Mouse (Mus musculus): ENCODE results near the gene Rab36. TPM values are rescaled to one million over a fixed set of nuclear protein-coding genes. Genes with fewer than 3 reads are reported as not detected.

Rab36 gene
- polyA plus RNA-seq, 1 experiment from 2014 or later, result 13.7 TPM

DNA sequence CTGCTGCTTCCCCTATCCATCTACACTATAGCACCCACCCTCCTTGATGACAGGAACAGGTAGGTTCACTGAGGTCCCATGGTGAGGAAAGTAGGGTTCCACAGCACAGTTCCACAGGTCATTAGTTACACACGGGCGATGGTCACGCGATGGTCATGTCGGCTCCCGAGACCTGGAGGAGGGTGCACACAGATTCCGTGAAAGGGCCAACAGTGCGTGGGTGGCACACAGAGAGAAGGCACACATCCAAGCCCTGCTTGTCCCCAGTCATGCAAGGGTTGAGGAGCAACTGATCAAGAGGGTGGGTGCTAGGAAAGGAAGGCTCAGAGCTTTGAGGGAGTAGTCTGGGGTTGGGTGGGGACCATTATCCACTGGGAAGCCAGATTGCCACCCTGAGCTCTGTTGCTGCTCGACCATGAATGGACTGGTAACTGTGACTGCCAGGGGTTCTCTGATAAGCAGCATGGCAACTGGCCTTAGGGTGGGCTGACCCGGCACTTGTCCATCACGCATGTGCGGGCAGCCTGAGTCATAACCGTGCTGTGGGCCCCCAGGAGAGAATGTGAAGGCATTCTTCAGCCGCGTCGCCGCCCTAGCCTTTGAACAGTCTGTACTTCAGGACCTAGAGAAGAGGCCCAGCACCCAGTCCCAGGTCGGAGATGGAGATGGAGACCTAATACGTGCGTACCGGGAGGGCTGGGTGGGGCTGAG, 14.7 kb downstream of the Rab36 start:
- H3K4me3 ChIP-seq, result no peak overlapping the region
- no peak for ATAC-seq (replicated peaks)
- 92% methylated on average over 21 of the region's 21 CpGs for WGBS
- peaks cover 5% of the 10 kb centered on the region for H3K4me1 ChIP-seq
- H3K9ac ChIP-seq (replicated peaks), result no peak overlapping the region
- H3K27me3 ChIP-seq, result no peaks in the 10 kb centered on the region
- no peaks in the 10 kb centered on the region for H3K9me3 ChIP-seq
- no peak overlapping the region for H3K27ac ChIP-seq (replicated peaks)
- no peaks in the 10 kb centered on the region for H3K36me3 ChIP-seq
- H3K4me2 ChIP-seq (replicated peaks), result no peak overlapping the region

DNA sequence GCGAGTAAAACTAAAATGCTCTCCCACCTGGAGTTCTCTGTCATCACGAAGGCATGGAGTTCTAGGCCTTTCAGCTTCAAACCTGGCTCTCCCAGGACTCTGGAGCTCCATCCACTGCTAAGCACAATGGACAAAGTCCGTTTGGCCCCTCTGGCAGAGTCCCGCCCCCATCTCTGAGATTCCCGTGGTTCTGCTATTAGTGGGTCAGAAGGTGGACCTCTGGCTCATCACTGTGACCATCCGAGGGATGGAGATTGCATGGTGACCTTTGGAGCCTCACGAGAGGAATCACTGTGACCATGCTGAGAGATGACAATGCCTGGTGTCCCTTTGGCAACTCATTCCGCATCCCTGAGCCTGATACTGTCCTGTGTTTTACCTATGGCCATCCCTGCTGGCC, 16.0 kb downstream of the Rab36 start:
- no peaks in the 10 kb centered on the region for H3K27me3 ChIP-seq
- H3K27ac ChIP-seq (replicated peaks), result no peak overlapping the region
- no peak for ATAC-seq (replicated peaks)
- H3K9me3 ChIP-seq, result no peaks in the 10 kb centered on the region
- H3K4me3 ChIP-seq, result no peak overlapping the region
- H3K4me2 ChIP-seq (replicated peaks), result no peak overlapping the region
- H3K36me3 ChIP-seq, result no peaks in the 10 kb centered on the region
- peaks cover 6% of the 10 kb centered on the region for H3K4me1 ChIP-seq
- WGBS, result 87% methylated on average over 8 of the region's 8 CpGs
- no peak overlapping the region for H3K9ac ChIP-seq (replicated peaks)

DNA sequence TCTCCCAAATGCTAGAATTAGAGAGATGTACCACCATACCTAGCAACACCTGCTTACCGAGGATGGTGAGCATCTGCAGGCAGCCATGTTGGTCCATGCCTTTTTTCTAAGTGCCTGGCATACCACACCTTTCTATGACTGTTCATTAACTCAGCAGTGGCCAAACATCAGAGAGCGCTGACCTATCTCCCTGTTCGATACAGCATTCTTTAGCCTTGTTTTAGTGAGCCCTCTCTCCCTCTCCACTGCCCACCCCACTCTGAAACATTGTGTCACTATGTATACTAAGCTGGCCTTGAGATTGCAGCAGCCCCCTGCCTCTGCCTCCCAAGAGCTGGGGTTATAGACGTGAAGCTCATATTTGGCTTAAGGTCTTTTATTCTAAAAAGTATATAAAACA, 16.8 kb downstream of the Rab36 start:
- no peak for ATAC-seq (replicated peaks)
- Histone ChIP-seq H3K4me1 (peaks cover 7% of the 10 kb centered on the region), H3K4me2 (replicated peaks) (no peak overlapping the region), H3K4me3 (no peak overlapping the region), H3K9ac (replicated peaks) (no peak overlapping the region), H3K27me3 (no peaks in the 10 kb centered on the region), H3K36me3 (no peaks in the 10 kb centered on the region), H3K27ac (replicated peaks) (no peak overlapping the region), H3K9me3 (no peaks in the 10 kb centered on the region)
- WGBS, result 87% methylated on average over 4 of the region's 4 CpGs

DNA sequence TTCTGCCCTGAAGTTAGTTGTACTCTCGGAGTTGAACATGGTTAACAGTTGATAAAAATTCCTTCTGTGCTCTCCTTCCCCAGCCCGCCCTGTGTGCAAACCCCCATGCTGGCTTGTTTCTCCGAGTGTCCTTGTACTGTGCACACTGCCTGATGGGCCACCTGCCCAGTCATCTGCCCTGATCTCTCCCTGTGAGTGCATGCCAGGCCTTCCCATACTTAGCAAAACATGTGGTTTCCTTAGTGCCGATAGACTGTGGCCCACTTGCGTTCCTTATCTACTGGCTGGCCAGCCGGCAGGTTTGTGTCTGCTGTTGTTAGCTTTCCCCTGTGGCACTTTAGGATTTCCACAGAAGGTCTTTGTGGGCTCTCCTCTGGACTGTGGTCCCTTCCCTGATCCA, 17.3 kb downstream of the Rab36 start:
- peaks cover 10% of the 10 kb centered on the region for H3K4me1 ChIP-seq
- no peaks in the 10 kb centered on the region for H3K27me3 ChIP-seq
- H3K27ac ChIP-seq (replicated peaks), result no peak overlapping the region
- H3K4me3 ChIP-seq, result no peak overlapping the region
- WGBS, result 79% methylated on average over 6 of the region's 6 CpGs
- no peak for ATAC-seq (replicated peaks)
- no peaks in the 10 kb centered on the region for H3K9me3 ChIP-seq
- no peaks in the 10 kb centered on the region for H3K36me3 ChIP-seq
- H3K4me2 ChIP-seq (replicated peaks), result no peak overlapping the region
- no peak overlapping the region for H3K9ac ChIP-seq (replicated peaks)

DNA sequence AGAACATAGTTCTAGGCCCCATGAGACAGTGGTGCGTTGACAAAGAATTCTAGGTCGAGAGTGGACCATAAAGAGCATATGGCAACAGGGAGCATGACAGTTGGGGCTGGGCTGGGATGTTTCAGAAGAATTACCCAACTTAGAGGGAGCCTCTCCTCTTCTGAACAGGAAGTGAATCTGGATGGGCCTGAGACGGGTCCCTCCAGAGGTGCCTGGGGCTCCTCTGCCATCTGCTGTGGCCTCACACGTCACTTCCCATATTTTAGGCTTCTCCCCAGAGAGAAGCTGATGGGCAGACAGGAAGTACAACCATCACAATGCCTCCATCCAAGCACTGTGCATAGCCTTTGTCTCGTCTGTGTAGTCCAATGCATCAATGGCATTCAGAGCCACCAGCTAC, 18.8 kb downstream of the Rab36 start:
- no peaks in the 10 kb centered on the region for H3K27me3 ChIP-seq
- WGBS, result 79% methylated on average over 5 of the region's 5 CpGs
- no peak overlapping the region for H3K27ac ChIP-seq (replicated peaks)
- no peaks in the 10 kb centered on the region for H3K9me3 ChIP-seq
- no peak for ATAC-seq (replicated peaks)
- no peak overlapping the region for H3K9ac ChIP-seq (replicated peaks)
- H3K4me1 ChIP-seq, result peaks cover 20% of the 10 kb centered on the region
- no peaks in the 10 kb centered on the region for H3K36me3 ChIP-seq
- H3K4me2 ChIP-seq (replicated peaks), result no peak overlapping the region
- H3K4me3 ChIP-seq, result no peak overlapping the region

DNA sequence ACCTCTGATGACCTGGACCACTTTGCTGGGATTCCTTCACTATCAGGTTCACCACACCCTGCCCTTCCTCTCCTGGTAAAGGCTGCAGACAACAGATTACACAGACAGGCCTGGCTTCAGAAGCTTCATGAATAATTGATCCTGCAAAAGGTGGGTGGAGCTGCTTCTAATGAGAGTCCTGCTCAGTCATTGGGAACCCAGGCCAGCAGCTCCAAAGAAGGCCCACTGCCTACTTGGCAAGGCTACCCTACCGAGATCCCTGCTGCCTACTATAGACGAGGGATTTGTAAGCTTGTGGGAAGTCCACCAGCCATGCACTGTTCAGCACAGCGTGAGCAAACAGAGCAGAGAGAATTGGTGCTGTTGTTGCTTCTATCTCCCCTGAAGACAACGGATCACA, 19.4 kb downstream of the Rab36 start:
- H3K36me3 ChIP-seq, result no peaks in the 10 kb centered on the region
- no peak overlapping the region for H3K4me3 ChIP-seq
- peaks cover 22% of the 10 kb centered on the region for H3K4me1 ChIP-seq
- no peaks in the 10 kb centered on the region for H3K27me3 ChIP-seq
- H3K4me2 ChIP-seq (replicated peaks), result no peak overlapping the region
- 4% methylated on average over 4 of the region's 4 CpGs for WGBS
- no peak overlapping the region for H3K9ac ChIP-seq (replicated peaks)
- H3K9me3 ChIP-seq, result no peaks in the 10 kb centered on the region
- no peak for ATAC-seq (replicated peaks)
- no peak overlapping the region for H3K27ac ChIP-seq (replicated peaks)

DNA sequence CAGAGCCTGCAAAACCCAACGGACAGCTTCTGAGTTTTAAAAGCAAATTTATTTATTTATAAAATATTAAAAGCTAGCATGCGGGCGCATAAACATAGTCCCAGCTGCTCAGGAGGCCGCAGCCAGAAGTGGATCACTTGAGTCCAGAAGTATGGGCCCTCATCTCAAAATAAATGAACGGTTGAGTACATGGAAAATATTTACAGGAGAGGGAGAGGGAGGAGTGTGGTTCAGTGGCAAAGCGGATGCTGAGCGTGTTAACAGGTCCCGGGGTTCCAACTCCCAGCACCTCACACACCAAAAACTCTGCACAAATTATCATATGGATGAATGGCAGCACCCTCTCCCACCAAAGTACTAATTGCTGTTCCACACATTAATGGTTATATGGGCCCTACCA, 21.5 kb downstream of the Rab36 start:
- Histone ChIP-seq H3K4me1 (peaks cover 43% of the 10 kb centered on the region), H3K4me2 (replicated peaks) (no peak overlapping the region), H3K36me3 (no peaks in the 10 kb centered on the region), H3K9ac (replicated peaks) (no peak overlapping the region), H3K27me3 (no peaks in the 10 kb centered on the region), H3K9me3 (no peaks in the 10 kb centered on the region), H3K4me3 (no peak overlapping the region), H3K27ac (replicated peaks) (no peak overlapping the region)
- 80% methylated on average over 8 of the region's 8 CpGs for WGBS
- ATAC-seq (replicated peaks), result no peak

DNA sequence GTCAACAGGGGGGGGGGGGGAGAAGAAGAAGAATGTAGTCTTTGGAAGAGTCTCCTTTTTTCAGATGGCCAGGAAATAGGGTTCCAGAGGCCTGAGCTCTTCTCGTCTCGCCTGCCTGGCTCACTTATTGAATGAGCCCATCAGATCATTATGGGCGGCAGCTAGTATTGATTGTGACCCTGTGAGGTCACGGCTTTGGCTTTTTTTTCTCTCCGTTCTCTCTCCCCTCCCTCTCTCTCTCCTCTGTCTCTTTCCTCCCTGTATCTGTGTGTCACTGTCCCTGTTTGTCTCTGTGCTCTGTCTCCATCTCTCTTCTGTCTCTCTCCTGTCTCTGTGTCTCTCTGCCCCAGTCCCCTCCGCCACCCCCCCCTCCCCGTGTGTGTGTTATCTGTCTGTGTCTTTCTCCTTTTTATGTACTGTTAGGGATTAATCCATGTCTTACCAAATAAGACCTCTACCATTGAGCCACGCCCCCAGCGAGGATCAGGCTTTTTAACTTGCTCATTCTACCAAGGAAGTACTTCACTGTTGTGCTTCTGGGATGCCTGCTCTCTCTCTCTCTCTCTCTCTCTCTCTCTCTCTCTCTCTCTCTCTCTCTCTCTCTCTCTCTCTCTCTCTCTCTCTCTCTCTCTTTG, 22.0 kb downstream of the Rab36 start:
- H3K9ac ChIP-seq (replicated peaks), result no peak overlapping the region
- ATAC-seq (replicated peaks), result no peak
- no peaks in the 10 kb centered on the region for H3K27me3 ChIP-seq
- no peak overlapping the region for H3K27ac ChIP-seq (replicated peaks)
- peak overlapping the region; percentile 66; the same call in 1 of the 2 replicates for H3K4me2 ChIP-seq (replicated peaks)
- H3K4me3 ChIP-seq, result no peak overlapping the region
- peaks cover 48% of the 10 kb centered on the region for H3K4me1 ChIP-seq
- no peaks in the 10 kb centered on the region for H3K9me3 ChIP-seq
- WGBS, result 15% methylated on average over 9 of the region's 9 CpGs
- H3K36me3 ChIP-seq, result no peaks in the 10 kb centered on the region

DNA sequence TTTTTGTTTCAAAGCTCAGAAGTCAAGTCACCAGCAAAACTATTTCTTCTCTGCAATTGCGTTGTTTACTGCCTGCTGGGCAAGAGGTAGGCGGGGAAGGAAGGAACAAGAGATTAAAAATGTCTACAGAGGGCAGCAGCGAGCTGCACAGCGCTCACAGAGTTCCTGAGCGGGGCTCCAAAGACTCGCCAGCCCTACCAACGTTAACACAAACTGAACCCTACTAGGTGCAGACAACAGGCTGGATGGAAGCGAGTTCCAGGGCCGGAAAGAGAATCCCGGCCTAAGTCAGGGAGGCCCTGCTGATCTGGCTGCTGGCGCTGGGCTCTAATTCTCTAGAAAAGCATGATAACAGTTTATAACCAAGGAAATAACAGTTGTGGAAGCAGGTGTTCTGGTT, 22.5 kb downstream of the Rab36 start:
- H3K4me1 ChIP-seq, result peaks cover 54% of the 10 kb centered on the region
- H3K4me3 ChIP-seq, result peak overlapping the region; percentile 98; the same call in 1 of the 2 replicates
- H3K36me3 ChIP-seq, result no peaks in the 10 kb centered on the region
- no peak overlapping the region for H3K9ac ChIP-seq (replicated peaks)
- peak; percentile 33; the same call in 1 of the 2 replicates for ATAC-seq (replicated peaks)
- no peak overlapping the region for H3K27ac ChIP-seq (replicated peaks)
- H3K4me2 ChIP-seq (replicated peaks), result peak overlapping the region; percentile 66
- H3K27me3 ChIP-seq, result no peaks in the 10 kb centered on the region
- under 1% methylated on average over 11 of the region's 11 CpGs for WGBS
- no peaks in the 10 kb centered on the region for H3K9me3 ChIP-seq

DNA sequence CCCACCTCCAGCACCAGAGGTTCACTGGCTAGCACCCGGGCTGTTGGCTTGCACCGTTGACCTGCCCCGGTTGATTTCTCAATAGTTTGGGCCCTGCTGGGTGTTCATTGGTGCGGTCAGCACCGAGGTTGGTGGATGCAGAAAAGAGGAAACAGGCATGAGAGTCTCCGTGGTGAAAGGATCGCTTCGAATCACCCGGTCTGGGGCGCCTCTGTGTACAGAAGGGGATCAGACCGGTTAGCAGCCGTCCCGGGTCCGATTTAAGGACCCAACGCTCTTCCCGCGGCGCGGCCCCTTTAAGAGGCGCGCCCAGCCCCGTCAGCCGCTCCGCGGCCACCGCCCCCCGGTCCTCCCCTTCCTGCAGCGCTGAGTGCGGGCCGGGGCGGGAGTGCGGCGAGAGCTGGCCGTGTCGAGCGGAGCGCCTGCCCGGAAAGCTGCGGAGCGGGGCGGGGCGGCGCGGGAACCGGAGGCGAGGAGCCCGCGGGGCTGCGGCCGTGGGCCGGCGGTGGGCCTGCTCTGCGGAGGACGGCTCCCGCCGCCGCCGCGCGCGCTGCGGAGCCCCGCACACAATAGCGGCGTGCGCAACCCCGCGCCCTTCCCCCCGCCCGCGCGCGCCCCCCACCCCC, 23.5 kb downstream of the Rab36 start, which contains the start of gene Bcr:
Gene Bcr, plus strand, starts transcription at position 376 of the 626 bp plus-strand sequence.
- Histone ChIP-seq H3K4me1 (peaks cover 63% of the 10 kb centered on the region), H3K27me3 (no peaks in the 10 kb centered on the region), H3K4me3 (peak within 1 kb of the TSS; percentile 98), H3K9me3 (no peaks in the 10 kb centered on the region), H3K36me3 (no peaks in the 10 kb centered on the region), H3K9ac (replicated peaks) (peak within 1 kb of the TSS; percentile 89), H3K4me2 (replicated peaks) (peak within 1 kb of the TSS; percentile 66), H3K27ac (replicated peaks) (peak within 1 kb of the TSS; percentile 91)
- WGBS, result under 1% methylated on average over 56 of the region's 73 CpGs
- peak; percentile 90 for ATAC-seq (replicated peaks)

DNA sequence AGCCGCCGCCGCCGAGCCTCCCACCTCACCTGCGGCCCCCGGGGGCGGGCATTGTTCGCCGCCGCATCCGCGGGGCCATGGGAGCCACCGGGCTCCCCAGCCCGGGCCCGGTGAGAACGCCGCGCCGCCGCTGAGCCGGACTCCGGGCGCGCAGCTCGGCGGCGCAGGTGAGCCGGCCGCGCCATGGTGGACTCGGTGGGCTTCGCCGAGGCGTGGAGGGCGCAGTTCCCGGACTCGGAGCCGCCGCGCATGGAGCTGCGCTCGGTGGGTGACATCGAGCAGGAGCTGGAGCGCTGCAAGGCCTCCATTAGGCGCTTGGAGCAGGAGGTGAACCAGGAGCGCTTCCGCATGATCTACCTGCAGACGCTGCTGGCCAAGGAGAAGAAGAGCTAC, 24.0 kb downstream of the Rab36 start:
- peak; percentile 38 for ATAC-seq (replicated peaks)
- WGBS, result under 1% methylated on average over 47 of the region's 48 CpGs
- Histone ChIP-seq H3K27me3 (no peaks in the 10 kb centered on the region), H3K4me2 (replicated peaks) (peak overlapping the region; percentile 66), H3K4me3 (peak overlapping the region; percentile 98), H3K9ac (replicated peaks) (peak overlapping the region; percentile 89), H3K36me3 (no peaks in the 10 kb centered on the region), H3K4me1 (peaks cover 68% of the 10 kb centered on the region), H3K9me3 (no peaks in the 10 kb centered on the region), H3K27ac (replicated peaks) (peak overlapping the region; percentile 91)

DNA sequence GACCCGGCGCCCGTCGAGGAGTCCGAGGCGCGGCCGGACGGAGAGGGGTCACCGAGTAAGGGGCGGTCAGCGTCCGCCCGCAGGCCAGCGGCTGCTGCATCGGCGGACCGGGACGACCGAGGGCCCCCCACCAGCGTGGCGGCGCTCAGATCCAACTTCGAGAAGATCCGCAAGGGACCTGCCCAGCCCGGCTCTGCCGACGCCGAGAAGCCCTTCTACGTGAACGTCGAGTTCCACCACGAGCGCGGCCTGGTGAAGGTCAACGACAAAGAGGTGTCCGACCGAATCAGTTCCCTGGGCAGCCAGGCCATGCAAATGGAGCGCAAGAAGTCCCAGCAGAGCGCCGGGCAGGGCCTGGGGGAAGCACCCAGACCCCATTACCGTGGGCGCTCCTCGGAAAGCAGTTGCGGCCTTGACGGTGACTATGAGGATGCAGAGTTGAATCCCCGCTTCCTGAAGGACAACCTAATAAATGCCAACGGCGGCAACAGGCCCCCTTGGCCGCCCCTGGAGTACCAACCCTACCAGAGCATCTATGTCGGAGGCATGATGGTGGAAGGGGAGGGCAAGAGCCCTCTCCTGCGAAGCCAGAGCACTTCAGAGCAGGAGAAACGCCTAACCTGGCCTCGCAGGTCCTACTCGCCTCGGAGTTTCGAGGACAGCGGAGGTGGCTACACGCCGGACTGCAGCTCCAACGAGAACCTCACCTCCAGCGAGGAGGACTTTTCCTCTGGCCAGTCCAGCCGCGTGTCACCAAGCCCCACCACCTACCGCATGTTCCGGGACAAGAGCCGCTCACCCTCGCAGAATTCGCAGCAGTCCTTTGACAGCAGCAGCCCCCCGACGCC, 24.7 kb downstream of the Rab36 start:
- Histone ChIP-seq H3K36me3 (no peaks in the 10 kb centered on the region), H3K27ac (replicated peaks) (peak overlapping the region; percentile 91), H3K4me2 (replicated peaks) (peak overlapping the region; percentile 66), H3K9ac (replicated peaks) (peak overlapping the region; percentile 89), H3K27me3 (no peaks in the 10 kb centered on the region), H3K9me3 (no peaks in the 10 kb centered on the region), H3K4me1 (peaks cover 70% of the 10 kb centered on the region), H3K4me3 (peak overlapping the region; percentile 98)
- under 1% methylated on average over 71 of the region's 71 CpGs for WGBS
- no peak for ATAC-seq (replicated peaks)
